Comparison of ENCODE assay signal across 14 mouse cellular contexts in the genomic region with DNA sequence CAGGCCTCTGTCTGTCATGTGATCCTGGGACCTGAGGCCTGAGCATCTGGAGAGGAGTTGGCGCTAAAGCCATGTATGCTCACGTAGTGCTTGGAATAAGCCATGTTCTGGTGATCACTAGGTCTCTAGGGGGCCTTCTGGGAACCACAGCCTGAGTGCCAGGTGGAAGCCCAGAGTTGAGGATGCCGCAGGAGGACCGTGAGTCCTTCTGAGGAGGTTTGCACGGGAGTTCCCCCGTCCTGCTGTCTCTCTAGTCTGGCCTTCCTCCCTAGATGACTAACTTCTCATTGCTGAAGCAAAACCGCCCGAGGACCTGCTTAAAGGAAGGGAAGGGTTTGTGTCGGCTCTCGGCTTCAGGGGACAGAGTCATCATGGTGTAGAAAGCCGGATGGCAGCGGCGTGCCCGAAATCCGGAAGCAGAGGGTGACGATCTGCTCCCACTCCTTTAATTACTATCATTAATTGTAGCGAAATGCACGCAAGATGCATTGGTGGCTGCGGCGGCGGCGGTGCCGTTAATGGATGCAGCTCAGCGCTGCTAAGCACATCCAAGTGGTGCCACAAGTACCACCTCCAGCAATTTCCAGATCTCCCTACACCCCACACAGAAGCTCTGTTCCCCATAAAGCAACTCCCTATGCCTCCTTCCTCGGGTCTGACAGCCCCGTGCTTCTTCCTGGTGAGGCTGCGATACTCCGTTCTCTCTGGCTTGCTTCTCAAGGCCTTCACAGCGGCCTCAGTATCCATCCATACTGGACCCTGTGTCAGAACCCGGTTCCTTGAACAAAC.
"Had no signal": no experiment of that assay in that cellular context is flagged by ENCODE, and none has a peak within 500 bp of the region (broad histone marks: within the 10 kb centered on the region; RNA-seq: fewer than 3 reads in every experiment).

No protein-coding gene starts in this region.

- ATAC-seq: intestine, embryonic 16.5 days; lung, postnatal 0 days; midbrain, embryonic 13.5 days had no signal

- H3K27me3 ChIP-seq: kidney, embryonic 15.5 days; limb, embryonic 13.5 days; midbrain, embryonic 13.5 days; neural tube, embryonic 12.5 days had no signal

- H3K4me3 ChIP-seq: kidney, embryonic 15.5 days; limb, embryonic 13.5 days; midbrain, embryonic 13.5 days; neural tube, embryonic 12.5 days had no signal

- H3K9ac ChIP-seq: kidney, embryonic 15.5 days; limb, embryonic 13.5 days; liver, embryonic 14.5 days; midbrain, embryonic 13.5 days; neural tube, embryonic 12.5 days had no signal

- H3K9me3 ChIP-seq: kidney, embryonic 15.5 days; limb, embryonic 13.5 days; midbrain, embryonic 13.5 days; neural tube, embryonic 12.5 days had no signal

- DNase-seq: kidney, adult 2 months; kidney, postnatal 14 days; lung, adult 2 months; lung, postnatal 36 days; retina, postnatal 1 day; right cerebral cortex, postnatal 25 days had no signal

- H3K27ac ChIP-seq: kidney, embryonic 15.5 days; limb, embryonic 13.5 days; liver, embryonic 14.5 days; midbrain, embryonic 13.5 days; neural tube, embryonic 12.5 days; stomach, postnatal 0 days had no signal

- H3K4me2 ChIP-seq: kidney, embryonic 15.5 days; limb, embryonic 13.5 days; midbrain, embryonic 13.5 days; neural tube, embryonic 12.5 days had no signal
